ENCODE assay signal across 23 mouse cellular contexts in the genomic region with DNA sequence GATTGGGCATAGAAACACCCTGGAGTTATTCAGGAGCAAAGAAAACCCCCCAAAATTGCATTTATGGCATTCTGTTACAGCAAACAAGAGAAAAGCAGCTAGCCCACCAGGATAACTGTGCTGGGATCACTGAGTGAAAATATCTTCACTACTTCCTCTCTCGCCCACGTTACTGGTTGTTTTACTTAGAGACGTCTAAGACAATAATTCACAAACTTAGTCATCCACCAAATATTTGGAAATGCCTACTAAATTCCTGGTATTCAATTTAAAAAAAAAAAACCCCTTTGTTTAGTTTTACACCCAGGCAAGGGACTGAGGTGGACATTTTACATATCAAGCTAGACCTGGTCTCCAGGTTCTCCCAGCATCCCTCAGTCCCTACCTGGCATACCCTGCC.
"Had no signal": no experiment of that assay in that cellular context is flagged by ENCODE, and none has a peak within 500 bp of the region (broad histone marks: within the 10 kb centered on the region; RNA-seq: fewer than 3 reads in every experiment).

No protein-coding gene starts in this region.

- H3K4me2 ChIP-seq: limb, embryonic 12.5 days; limb, embryonic 15.5 days; liver, embryonic 11.5 days; lung, embryonic 14.5 days; midbrain, embryonic 12.5 days; midbrain, embryonic 15.5 days; neural tube, embryonic 13.5 days; stomach, embryonic 15.5 days had no signal

- DNase-seq: kidney, adult 2 months; kidney, postnatal 25 days; left cerebral cortex, postnatal 4 days; liver, postnatal 0 days; lung, embryonic 14.5 days; retina, postnatal 1 day; right cerebral cortex, postnatal 25 days; spleen, adult 18-20 months; thymus, adult 2 months; thymus, postnatal 14 days; thymus, postnatal 4 days had no signal

- ATAC-seq: liver, postnatal 0 days; lung, postnatal 0 days; midbrain, embryonic 15.5 days had no signal

- H3K36me3 ChIP-seq: limb, embryonic 12.5 days; limb, embryonic 15.5 days; midbrain, embryonic 12.5 days; midbrain, embryonic 15.5 days; neural tube, embryonic 13.5 days; stomach, embryonic 15.5 days had no signal

- H3K27ac ChIP-seq: kidney, postnatal 0 days; left cerebral cortex, adult 2 months; limb, embryonic 12.5 days; limb, embryonic 15.5 days; liver, embryonic 14.5 days; macrophage; midbrain, embryonic 12.5 days; midbrain, embryonic 15.5 days; neural tube, embryonic 13.5 days; stomach, embryonic 15.5 days had no signal

- H3K9ac ChIP-seq: limb, embryonic 12.5 days; limb, embryonic 15.5 days; liver, embryonic 14.5 days; liver, postnatal 0 days; lung, embryonic 14.5 days; midbrain, embryonic 12.5 days; midbrain, embryonic 15.5 days; neural tube, embryonic 13.5 days; stomach, embryonic 15.5 days had no signal

- H3K4me3 ChIP-seq: left cerebral cortex, adult 2 months; limb, embryonic 12.5 days; limb, embryonic 15.5 days; midbrain, embryonic 12.5 days; midbrain, embryonic 15.5 days; neural tube, embryonic 13.5 days; stomach, embryonic 15.5 days had no signal

- H3K27me3 ChIP-seq: limb, embryonic 12.5 days; limb, embryonic 15.5 days; neural tube, embryonic 13.5 days; stomach, embryonic 15.5 days had no signal

- H3K9me3 ChIP-seq: limb, embryonic 12.5 days; limb, embryonic 15.5 days; midbrain, embryonic 12.5 days; midbrain, embryonic 15.5 days; neural tube, embryonic 13.5 days; stomach, embryonic 15.5 days had no signal
